Mouse (Mus musculus): Measurements from ENCODE around the gene Adprh. TPM values are rescaled to one million over a fixed set of nuclear protein-coding genes. Genes with fewer than 3 reads are reported as not detected.

The Adprh gene
- total RNA-seq, 1 experiment, result 70.2 TPM

- Histone ChIP-seq H3K4me1 (ENCODE audit: control insufficient read depth in 2 of 2, insufficient read depth in 2 of 2, low read length in 2 of 2, poor library complexity in 1 of 2) (peaks cover 10 to 14% of the 10 kb centered on the region in 2 experiments), H3K9me3 (ENCODE audit: control insufficient read depth, insufficient read depth, low read depth, low read length) (no peaks in the 10 kb centered on the region), H3K9ac (ENCODE audit: insufficient read depth, low read depth, low read length, poor library complexity, severe bottlenecking) (no peak overlapping the region), H3K36me3 (ENCODE audit: control insufficient read depth, insufficient read depth, low read length, poor library complexity, severe bottlenecking) (no peaks in the 10 kb centered on the region), H3K27ac (ENCODE audit: insufficient read depth, low read depth, low read length, poor library complexity, severe bottlenecking) (no peak overlapping the region), H3K4me3 (ENCODE audit: insufficient read depth in 1 of 2, low read depth in 1 of 2, low read length in 2 of 2, poor library complexity in 1 of 2, severe bottlenecking in 1 of 2) (no peak overlapping the region)
- no peak for TF ChIP-seq MAFK (IDR thresholded peaks at IDR 0.05; ENCODE audit: insufficient read depth, low read depth, low read length)
- no peak for TF ChIP-seq CHD2 (IDR thresholded peaks at IDR 0.05; ENCODE audit: low read depth, low read length)
- TF ChIP-seq HCFC1 (IDR thresholded peaks at IDR 0.05; ENCODE audit: borderline replicate concordance, insufficient read depth, low read length), result no peak
- TF ChIP-seq ZC3H11A (IDR thresholded peaks at IDR 0.05; ENCODE audit: borderline replicate concordance, low read depth, low read length), result no peak
- TF ChIP-seq ZNF384 (IDR thresholded peaks at IDR 0.05; ENCODE audit: low read depth, low read length), result no peak
- in situ Hi-C loops (cut with MboI; ENCODE audit: low sequenced_read_pairs in 2 of 2, unreplicated experiment in 2 of 2), result no loop called here
- no peak for DNase-seq (ENCODE audit: low read depth, low spot score)
Observed at GRCm38 (mm10) chr16:38472507-38472873, 20.0 kb upstream of the Adprh start.

- Histone ChIP-seq H3K36me3 (ENCODE audit: control insufficient read depth, insufficient read depth, low read length, poor library complexity, severe bottlenecking) (no peaks in the 10 kb centered on the region), H3K27ac (ENCODE audit: insufficient read depth, low read depth, low read length, poor library complexity, severe bottlenecking) (peak overlapping the region; percentile 53; the same call in 1 of the 2 replicates), H3K4me1 (ENCODE audit: control insufficient read depth in 2 of 2, insufficient read depth in 2 of 2, low read length in 2 of 2, poor library complexity in 1 of 2) (peaks cover 10 to 14% of the 10 kb centered on the region in 2 experiments), H3K9ac (ENCODE audit: insufficient read depth, low read depth, low read length, poor library complexity, severe bottlenecking) (no peak overlapping the region; the same call in 1 of the 2 replicates), H3K9me3 (ENCODE audit: control insufficient read depth, insufficient read depth, low read depth, low read length) (no peaks in the 10 kb centered on the region), H3K4me3 (ENCODE audit: insufficient read depth in 1 of 2, low read depth in 1 of 2, low read length in 2 of 2, poor library complexity in 1 of 2, severe bottlenecking in 1 of 2) (no peak overlapping the region)
- peak; percentile 85 for DNase-seq (ENCODE audit: low read depth, low spot score)
- in situ Hi-C loops (cut with MboI; ENCODE audit: low sequenced_read_pairs in 2 of 2, unreplicated experiment in 2 of 2), result no loop called here
- no peak for TF ChIP-seq ZNF384 (IDR thresholded peaks at IDR 0.05; ENCODE audit: low read depth, low read length)
- TF ChIP-seq HCFC1 (IDR thresholded peaks at IDR 0.05; ENCODE audit: borderline replicate concordance, insufficient read depth, low read length), result no peak
- peak; percentile 57; the same call in 1 of the 2 replicates for TF ChIP-seq CHD2 (IDR thresholded peaks at IDR 0.05; ENCODE audit: low read depth, low read length)
- TF ChIP-seq ZC3H11A (IDR thresholded peaks at IDR 0.05; ENCODE audit: borderline replicate concordance, low read depth, low read length), result peak; percentile 33; the same call in 1 of the 2 replicates
- peak; percentile 20; the same call in 1 of the 2 replicates for TF ChIP-seq MAFK (IDR thresholded peaks at IDR 0.05; ENCODE audit: insufficient read depth, low read depth, low read length)
Observed at GRCm38 (mm10) chr16:38471697-38472506, 19.4 kb upstream of the Adprh start.

- no peak overlapping the region for H3K4me3 ChIP-seq (ENCODE audit: insufficient read depth in 1 of 2, low read depth in 1 of 2, low read length in 2 of 2, poor library complexity in 1 of 2, severe bottlenecking in 1 of 2)
- no peaks in the 10 kb centered on the region for H3K9me3 ChIP-seq (ENCODE audit: control insufficient read depth, insufficient read depth, low read depth, low read length)
- no peaks in the 10 kb centered on the region for H3K36me3 ChIP-seq (ENCODE audit: control insufficient read depth, insufficient read depth, low read length, poor library complexity, severe bottlenecking)
- DNase-seq (ENCODE audit: low read depth, low spot score), result no peak
- H3K9ac ChIP-seq (ENCODE audit: insufficient read depth, low read depth, low read length, poor library complexity, severe bottlenecking), result no peak overlapping the region; the same call in 1 of the 2 replicates
- H3K27ac ChIP-seq (ENCODE audit: insufficient read depth, low read depth, low read length, poor library complexity, severe bottlenecking), result peak overlapping the region; percentile 8; the same call in 1 of the 2 replicates
- TF ChIP-seq HCFC1 (IDR thresholded peaks at IDR 0.05; ENCODE audit: borderline replicate concordance, insufficient read depth, low read length) (no peak), ZNF384 (IDR thresholded peaks at IDR 0.05; ENCODE audit: low read depth, low read length) (no peak), MAFK (IDR thresholded peaks at IDR 0.05; ENCODE audit: insufficient read depth, low read depth, low read length) (no peak), CHD2 (IDR thresholded peaks at IDR 0.05; ENCODE audit: low read depth, low read length) (no peak), ZC3H11A (IDR thresholded peaks at IDR 0.05; ENCODE audit: borderline replicate concordance, low read depth, low read length) (no peak)
- in situ Hi-C loops (cut with MboI; ENCODE audit: low sequenced_read_pairs in 2 of 2, unreplicated experiment in 2 of 2), result no loop called here
- H3K4me1 ChIP-seq (ENCODE audit: control insufficient read depth in 2 of 2, insufficient read depth in 2 of 2, low read length in 2 of 2, poor library complexity in 1 of 2), result peaks cover 9 to 10% of the 10 kb centered on the region in 2 experiments
Observed at GRCm38 (mm10) chr16:38469437-38469836, 16.9 kb upstream of the Adprh start.

GRCm38 (mm10) chr16:38468706-38469018, 16.2 kb upstream of the Adprh start:
- in situ Hi-C loops (cut with MboI; ENCODE audit: low sequenced_read_pairs in 2 of 2, unreplicated experiment in 2 of 2), result no loop called here

More at GRCm38 (mm10) chr16:38468706-38469018, 16.2 kb upstream of the Adprh start:
- no peak for DNase-seq (ENCODE audit: low read depth, low spot score)
- Histone ChIP-seq H3K27ac (ENCODE audit: insufficient read depth, low read depth, low read length, poor library complexity, severe bottlenecking) (no peak overlapping the region), H3K4me3 (ENCODE audit: insufficient read depth in 1 of 2, low read depth in 1 of 2, low read length in 2 of 2, poor library complexity in 1 of 2, severe bottlenecking in 1 of 2) (no peak overlapping the region), H3K9ac (ENCODE audit: insufficient read depth, low read depth, low read length, poor library complexity, severe bottlenecking) (no peak overlapping the region), H3K4me1 (ENCODE audit: control insufficient read depth in 2 of 2, insufficient read depth in 2 of 2, low read length in 2 of 2, poor library complexity in 1 of 2) (peaks cover 9 to 10% of the 10 kb centered on the region in 2 experiments), H3K36me3 (ENCODE audit: control insufficient read depth, insufficient read depth, low read length, poor library complexity, severe bottlenecking) (no peaks in the 10 kb centered on the region), H3K9me3 (ENCODE audit: control insufficient read depth, insufficient read depth, low read depth, low read length) (no peaks in the 10 kb centered on the region)
- TF ChIP-seq CHD2 (IDR thresholded peaks at IDR 0.05; ENCODE audit: low read depth, low read length), result no peak
- no peak for TF ChIP-seq HCFC1 (IDR thresholded peaks at IDR 0.05; ENCODE audit: borderline replicate concordance, insufficient read depth, low read length)
- TF ChIP-seq ZNF384 (IDR thresholded peaks at IDR 0.05; ENCODE audit: low read depth, low read length), result no peak
- TF ChIP-seq ZC3H11A (IDR thresholded peaks at IDR 0.05; ENCODE audit: borderline replicate concordance, low read depth, low read length), result no peak
- no peak for TF ChIP-seq MAFK (IDR thresholded peaks at IDR 0.05; ENCODE audit: insufficient read depth, low read depth, low read length)

Measured in ES-E14 (cell line).